9 mouse cellular contexts compared by ENCODE assay signal in the genomic region with DNA sequence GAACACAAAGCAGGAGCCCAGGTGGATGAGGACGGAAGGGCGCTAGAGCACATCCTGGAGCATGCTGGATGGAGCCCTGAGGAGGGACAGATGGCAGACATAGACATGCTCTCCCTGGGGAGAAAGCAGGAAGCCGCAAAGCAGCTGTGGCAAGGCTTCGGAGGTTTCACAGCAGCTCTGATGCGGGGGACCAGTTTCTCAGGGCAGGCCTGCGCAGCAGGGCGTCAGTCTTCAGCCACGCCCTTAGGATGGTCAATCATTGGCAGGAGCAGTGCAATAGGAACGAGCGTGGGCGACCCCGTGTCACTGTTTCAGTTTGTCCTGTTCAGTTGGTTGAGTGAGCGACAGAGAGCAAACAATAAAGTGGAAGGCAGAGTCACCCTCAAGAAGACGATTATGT.
DNase-seq lines count a peak whose midpoint lies in the region; ATAC-seq and TF ChIP-seq lines count a peak whose summit lies in the region.
"Had no signal": no experiment of that assay in that cellular context is flagged by ENCODE, and none has a peak within 500 bp of the region (broad histone marks: within the 10 kb centered on the region; RNA-seq: fewer than 3 reads in every experiment).

No protein-coding gene starts in this region.

- DNase-seq in intestine, embryonic 14.5 days (ENCODE audit: low spot score) = no peak
- DNase-seq in spleen, adult 18-20 months = peak; percentile 4 to 14
- DNase-seq in spleen, adult 12 weeks (ENCODE audit: low spot score) = no peak
- DNase-seq in splenic B cell, adult 2 months (ENCODE audit: low read depth, low spot score) = peak; percentile 67
- no peak for DNase-seq in frontal cortex, postnatal 25 days (ENCODE audit: low spot score in 2 of 2)

- 0 out of 2 replicates have a peak, but pooled peaks have one; percentile 53 for ATAC-seq in intestine, embryonic 14.5 days (replicated peaks; ENCODE audit: low FRiP score, low TSS enrichment, low read depth)
- ATAC-seq in intestine, postnatal 0 days = no peak
- ATAC-seq in kidney, embryonic 16.5 days (ENCODE audit: low FRiP score, low TSS enrichment) = peak; percentile 74; the same call in 1 of the 2 replicates
- ATAC-seq in erythroblast, adult 5-6 weeks (replicated peaks; ENCODE audit: low FRiP score, poor library complexity, severe bottlenecking) = no peak

- H3K4me1 ChIP-seq in intestine, embryonic 14.5 days (replicated peaks; ENCODE audit: control insufficient read depth, insufficient read depth, low read length) = peaks cover 3% of the 10 kb centered on the region; the same call in 1 of the 2 replicates
- no peaks in the 10 kb centered on the region for H3K4me1 ChIP-seq in intestine, postnatal 0 days (replicated peaks; ENCODE audit: control insufficient read depth, insufficient read depth, low read length)
- H3K4me1 ChIP-seq in kidney, embryonic 16.5 days (ENCODE audit: insufficient read depth, low read length) = no peaks in the 10 kb centered on the region

- no peaks in the 10 kb centered on the region for H3K36me3 ChIP-seq in intestine, embryonic 14.5 days (ENCODE audit: control insufficient read depth, insufficient read depth, low read length)
- H3K36me3 ChIP-seq in intestine, postnatal 0 days (ENCODE audit: control insufficient read depth, insufficient read depth) = no peaks in the 10 kb centered on the region
- no peaks in the 10 kb centered on the region for H3K36me3 ChIP-seq in kidney, embryonic 16.5 days (ENCODE audit: insufficient read depth, low read length)
- H3K36me3 ChIP-seq in splenic B cell, adult 2 months (ENCODE audit: control insufficient read depth, insufficient read depth, low read length, poor library complexity, severe bottlenecking) = no peaks in the 10 kb centered on the region

- 72% methylated on average over 14 of the region's 14 CpGs for WGBS in intestine, embryonic 14.5 days
- 46% methylated on average over 14 of the region's 14 CpGs for WGBS in intestine, postnatal 0 days
- WGBS in kidney, embryonic 16.5 days = 59% methylated on average over 14 of the region's 14 CpGs

- H3K9ac ChIP-seq in intestine, embryonic 14.5 days (ENCODE audit: low read length) = no peak overlapping the region
- H3K9ac ChIP-seq in intestine, postnatal 0 days (ENCODE audit: low read depth, low read length) = no peak overlapping the region
- no peak overlapping the region for H3K9ac ChIP-seq in kidney, embryonic 16.5 days (replicated peaks; ENCODE audit: low read length)

- no peak overlapping the region for H3K27ac ChIP-seq in intestine, embryonic 14.5 days (ENCODE audit: low read depth)
- no peak overlapping the region for H3K27ac ChIP-seq in intestine, postnatal 0 days (ENCODE audit: low read depth, low read length)
- H3K27ac ChIP-seq in kidney, embryonic 16.5 days (ENCODE audit: low read length) = no peak overlapping the region

- no peak overlapping the region for H3K4me3 ChIP-seq in intestine, embryonic 14.5 days (ENCODE audit: low read depth, low read length)
- no peak overlapping the region for H3K4me3 ChIP-seq in intestine, postnatal 0 days (ENCODE audit: low read depth, low read length)
- H3K4me3 ChIP-seq in kidney, embryonic 16.5 days (ENCODE audit: low read length) = no peak overlapping the region
- H3K4me3 ChIP-seq: myocyte had no signal

- TF ChIP-seq CTCF in intestine, postnatal 0 days (IDR thresholded peaks at IDR 0.05; ENCODE audit: low read depth) = no peak

- H3K27me3 ChIP-seq in intestine, embryonic 14.5 days (replicated peaks; ENCODE audit: control insufficient read depth, insufficient read depth, low read length) = no peaks in the 10 kb centered on the region
- no peaks in the 10 kb centered on the region for H3K27me3 ChIP-seq in intestine, postnatal 0 days (replicated peaks; ENCODE audit: control insufficient read depth, insufficient read depth, low read length)
- H3K27me3 ChIP-seq in kidney, embryonic 16.5 days (ENCODE audit: insufficient read depth, low read length) = no peaks in the 10 kb centered on the region
- H3K27me3 ChIP-seq in splenic B cell, adult 2 months (ENCODE audit: control insufficient read depth, insufficient read depth, low read length, poor library complexity, severe bottlenecking) = no peaks in the 10 kb centered on the region

- 0 out of 2 replicates have a peak, but pooled peaks cover 3% of the 10 kb centered on the region for H3K9me3 ChIP-seq in intestine, embryonic 14.5 days (ENCODE audit: control insufficient read depth, low read length)
- H3K9me3 ChIP-seq in intestine, postnatal 0 days (ENCODE audit: control insufficient read depth) = no peaks in the 10 kb centered on the region
- H3K9me3 ChIP-seq in kidney, embryonic 16.5 days (ENCODE audit: low read length) = no peaks in the 10 kb centered on the region

- no peak overlapping the region for H3K4me2 ChIP-seq in intestine, embryonic 14.5 days (ENCODE audit: low read length)
- H3K4me2 ChIP-seq in intestine, postnatal 0 days (replicated peaks; ENCODE audit: low read depth) = no peak overlapping the region
- no peak overlapping the region for H3K4me2 ChIP-seq in kidney, embryonic 16.5 days (replicated peaks; ENCODE audit: low read depth, low read length)

Comparison
In these comparisons a context has a peak if more than half of its experiments do, and no peak if none do; other contexts are left out.
1. ATAC-seq: peak in intestine, embryonic 14.5 days (single experiment) and kidney, embryonic 16.5 days (single experiment); none in intestine, postnatal 0 days (single experiment) and erythroblast, adult 5-6 weeks (single experiment).
2. DNase-seq: peak in spleen, adult 18-20 months (2 of 2) and splenic B cell, adult 2 months (single experiment); none in intestine, embryonic 14.5 days (single experiment), spleen, adult 12 weeks (single experiment) and frontal cortex, postnatal 25 days (0 of 2).